ENCODE assay signal across 8 mouse cellular contexts in the genomic region with DNA sequence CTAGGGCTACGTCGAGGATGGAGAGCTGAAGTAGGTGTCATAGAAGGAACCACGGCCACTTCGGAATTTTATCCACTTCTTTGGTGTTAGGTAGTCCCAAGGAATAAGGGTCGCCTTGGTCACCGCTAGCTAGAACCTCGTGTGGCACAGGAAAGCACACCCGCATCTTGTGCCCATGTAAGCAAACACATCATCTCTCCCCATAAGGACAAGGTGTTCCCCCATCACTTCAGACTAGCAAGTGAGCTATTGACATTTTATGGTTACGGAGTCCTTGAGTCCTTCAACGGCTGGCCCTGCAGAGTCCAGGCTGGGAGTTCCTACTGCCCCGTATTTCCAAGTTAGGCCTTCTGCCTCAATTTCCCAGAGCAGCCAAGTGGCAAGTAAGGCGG. TPM values are rescaled to one million over a fixed set of nuclear protein-coding genes. Genes with fewer than 3 reads are reported as not detected.
DNase-seq lines count a peak whose midpoint lies in the region; ATAC-seq and TF ChIP-seq lines count a peak whose summit lies in the region.

No protein-coding gene starts in this region.

- no peaks in the 10 kb centered on the region for H3K27me3 ChIP-seq in liver, adult 2 months (ENCODE audit: control insufficient read depth, insufficient read depth, low read length)
- H3K27me3 ChIP-seq in embryonic facial prominence, embryonic 13.5 days = peaks cover 5% of the 10 kb centered on the region
- peaks cover 39% of the 10 kb centered on the region for H3K27me3 ChIP-seq in limb, embryonic 10.5 days (ENCODE audit: low read depth, poor library complexity, severe bottlenecking)
- peaks cover 20% of the 10 kb centered on the region for H3K27me3 ChIP-seq in neural tube, embryonic 15.5 days (replicated peaks)

- no peak for TF ChIP-seq CTCF in liver, adult 2 months (IDR thresholded peaks at IDR 0.05; ENCODE audit: low read depth, low read length)

- peaks cover 15% of the 10 kb centered on the region for H3K36me3 ChIP-seq in liver, adult 2 months (ENCODE audit: control insufficient read depth, insufficient read depth, low read length)
- H3K36me3 ChIP-seq in embryonic facial prominence, embryonic 13.5 days = no peaks in the 10 kb centered on the region
- peaks cover 9% of the 10 kb centered on the region; the same call in 1 of the 2 replicates for H3K36me3 ChIP-seq in limb, embryonic 10.5 days
- H3K36me3 ChIP-seq in neural tube, embryonic 15.5 days = no peaks in the 10 kb centered on the region

- no peak for ATAC-seq in embryonic facial prominence, embryonic 13.5 days (ENCODE audit: insufficient number of reproducible peaks, insufficient read depth, low FRiP score, low TSS enrichment, low read depth)
- ATAC-seq in neural tube, embryonic 15.5 days (ENCODE audit: low FRiP score) = no peak

- peak overlapping the region; percentile 82 for H3K27ac ChIP-seq in liver, adult 2 months (replicated peaks; ENCODE audit: insufficient read depth, low read depth, low read length)
- no peak overlapping the region for H3K27ac ChIP-seq in embryonic facial prominence, embryonic 13.5 days
- peak overlapping the region; percentile 88; the same call in 1 of the 2 replicates for H3K27ac ChIP-seq in limb, embryonic 10.5 days
- no peak overlapping the region for H3K27ac ChIP-seq in neural tube, embryonic 15.5 days (replicated peaks)

- peaks cover 19% of the 10 kb centered on the region for H3K4me1 ChIP-seq in liver, adult 2 months (ENCODE audit: control insufficient read depth, insufficient read depth, low read length)
- H3K4me1 ChIP-seq in embryonic facial prominence, embryonic 13.5 days = peaks cover 15% of the 10 kb centered on the region
- peaks cover 27% of the 10 kb centered on the region for H3K4me1 ChIP-seq in limb, embryonic 10.5 days
- H3K4me1 ChIP-seq in neural tube, embryonic 15.5 days = peaks cover 14% of the 10 kb centered on the region

- TF ChIP-seq POLR2A in liver, adult 2 months (IDR thresholded peaks at IDR 0.05; ENCODE audit: extremely low read depth, insufficient read depth, low read length) = no peak

- peak overlapping the region; percentile 63 for H3K9ac ChIP-seq in liver, adult 2 months (ENCODE audit: low read depth, low read length)
- H3K9ac ChIP-seq in embryonic facial prominence, embryonic 13.5 days = peak overlapping the region; percentile 80; the same call in 1 of the 2 replicates
- H3K9ac ChIP-seq in neural tube, embryonic 15.5 days (replicated peaks) = 0 out of 2 replicates have a peak overlapping the region, but pooled peaks have one; percentile 66

- peak overlapping the region; percentile 79 for H3K4me2 ChIP-seq in embryonic facial prominence, embryonic 13.5 days
- peak overlapping the region; percentile 97 for H3K4me2 ChIP-seq in neural tube, embryonic 15.5 days

- no peak for DNase-seq in liver, adult 2 months (ENCODE audit: extremely low read depth, low read depth, low spot score)
- no peak for DNase-seq in liver
- DNase-seq in limb, embryonic 10.5 days (ENCODE audit: low spot score) = no peak
- DNase-seq in thymus, postnatal 25 days = no peak
- DNase-seq in thymus, adult 18-20 months = no peak
- DNase-seq in spleen, postnatal 36 days (ENCODE audit: low spot score in 2 of 2) = no peak

- H3K9me3 ChIP-seq in embryonic facial prominence, embryonic 13.5 days = no peaks in the 10 kb centered on the region
- H3K9me3 ChIP-seq in limb, embryonic 10.5 days (replicated peaks) = no peaks in the 10 kb centered on the region
- no peaks in the 10 kb centered on the region for H3K9me3 ChIP-seq in neural tube, embryonic 15.5 days (replicated peaks)

- 77% methylated on average over 12 of the region's 12 CpGs for WGBS in liver, adult 2 months
- WGBS in embryonic facial prominence, embryonic 13.5 days = 60% methylated on average over 12 of the region's 12 CpGs
- WGBS in limb, embryonic 10.5 days = 51% methylated on average over 12 of the region's 12 CpGs
- 55% methylated on average over 12 of the region's 12 CpGs for WGBS in neural tube, embryonic 15.5 days

- peak overlapping the region; percentile 81; the same call in 1 of the 2 replicates for H3K4me3 ChIP-seq in liver, adult 2 months (ENCODE audit: insufficient read depth, low read depth, low read length)
- H3K4me3 ChIP-seq in embryonic facial prominence, embryonic 13.5 days = peak overlapping the region; percentile 75
- peak overlapping the region; percentile 86 for H3K4me3 ChIP-seq in limb, embryonic 10.5 days
- H3K4me3 ChIP-seq in neural tube, embryonic 15.5 days (replicated peaks) = peak overlapping the region; percentile 84

- no peaks in the 10 kb centered on the region; the same call in 1 of the 2 replicates for H3K79me2 ChIP-seq in liver, adult 2 months (ENCODE audit: control insufficient read depth, insufficient read depth, low read length)

RNA-seq across cellular contexts. Expression of gene Irf1, which starts 0.6 kb away (rescaled TPM):
- 37.5 and 44.2 TPM in 2 replicates for total RNA-seq in liver, adult 2 months (2014; rRNA removed)
- 27.9 and 43.0 TPM in 2 replicates for polyA plus RNA-seq in liver, adult 2 months (2012; rRNA removed)
- 8.6 and 9.5 TPM in 2 replicates for polyA plus RNA-seq in embryonic facial prominence, embryonic 13.5 days (2015; fragmentation: Nextera tagmentation; extraction: Ambion mirVana)
- 5.0 and 8.2 TPM in 2 replicates for polyA plus RNA-seq in limb, embryonic 10.5 days (2016; fragmentation: Nextera tagmentation; extraction: Ambion mirVana)
- 3.9 and 23.3 TPM in 2 replicates for polyA plus RNA-seq in neural tube, embryonic 15.5 days (2015; fragmentation: Nextera tagmentation; extraction: Ambion mirVana)

RNA-seq across cellular contexts. Expression of gene Gm17334, which starts 3.8 kb away (rescaled TPM):
- total RNA-seq in liver, adult 2 months (2014; rRNA removed) = not detected in 2 replicates
- 0.16 TPM in 1 of 2 replicates, not detected in the other for polyA plus RNA-seq in liver, adult 2 months (2012; rRNA removed)
- polyA plus RNA-seq in embryonic facial prominence, embryonic 13.5 days (2015; fragmentation: Nextera tagmentation; extraction: Ambion mirVana) = not detected in 2 replicates
- not detected in 2 replicates for polyA plus RNA-seq in limb, embryonic 10.5 days (2016; fragmentation: Nextera tagmentation; extraction: Ambion mirVana)
- polyA plus RNA-seq in neural tube, embryonic 15.5 days (2015; fragmentation: Nextera tagmentation; extraction: Ambion mirVana) = 0.34 TPM in 1 of 2 replicates, not detected in the other

RNA-seq across cellular contexts. Expression of gene Il5, which starts 48.6 kb away (rescaled TPM):
- 0.09 TPM in 1 of 2 replicates, not detected in the other for total RNA-seq in liver, adult 2 months (2014; rRNA removed)
- polyA plus RNA-seq in liver, adult 2 months (2012; rRNA removed) = not detected in 2 replicates
- polyA plus RNA-seq in embryonic facial prominence, embryonic 13.5 days (2015; fragmentation: Nextera tagmentation; extraction: Ambion mirVana) = not detected in 2 replicates
- polyA plus RNA-seq in limb, embryonic 10.5 days (2016; fragmentation: Nextera tagmentation; extraction: Ambion mirVana) = not detected in 2 replicates
- 0.15 TPM in 1 of 2 replicates, not detected in the other for polyA plus RNA-seq in neural tube, embryonic 15.5 days (2015; fragmentation: Nextera tagmentation; extraction: Ambion mirVana)

Comparison
In these comparisons a context has a peak if more than half of its experiments do, and no peak if none do; other contexts are left out.
1. H3K27ac ChIP-seq: peak in liver, adult 2 months (single experiment) and limb, embryonic 10.5 days (single experiment); none in embryonic facial prominence, embryonic 13.5 days (single experiment) and neural tube, embryonic 15.5 days (single experiment).
2. Peak in every context shown above with its lines, with median percentiles within 50 percentile points of each other: H3K4me3 ChIP-seq and H3K9ac ChIP-seq.